Mouse (Mus musculus): ENCODE measurements at regions not wholly inside any gene's neighbourhood (a gene's known extent, or its start where the extent isn't known, plus 50 kb on each side); places are given as distances from the start of the nearest gene placed in this dataset.

DNA sequence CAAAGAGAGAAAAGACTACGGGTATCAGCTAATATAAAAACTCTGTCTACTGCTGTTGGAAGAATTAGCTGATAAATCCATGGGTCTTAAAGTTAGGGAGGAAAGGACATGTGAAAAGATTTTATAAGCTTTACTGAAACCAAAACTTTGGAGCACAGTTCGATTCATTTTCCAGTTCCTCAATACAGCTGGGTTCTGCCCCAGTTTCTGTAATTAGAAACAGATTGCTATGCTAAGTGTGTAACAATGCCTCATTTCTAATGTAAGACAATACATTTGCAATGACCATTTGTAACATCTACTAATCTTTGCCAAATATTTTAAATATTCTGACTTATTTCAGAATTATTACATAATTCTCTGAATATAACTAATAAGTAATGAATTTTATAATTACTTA, 255.4 kb downstream of the Usp25 start:
- H3ac ChIP-seq (ENCODE audit: control insufficient read depth, insufficient read length, low read depth) = no peak overlapping the region
- no peaks in the 10 kb centered on the region for H3K36me3 ChIP-seq (ENCODE audit: control insufficient read depth, insufficient read depth)
- no peaks in the 10 kb centered on the region for H3K27me3 ChIP-seq (ENCODE audit: control insufficient read depth, insufficient read depth, insufficient read length)
- no peaks in the 10 kb centered on the region for H3K79me2 ChIP-seq (ENCODE audit: control insufficient read depth, insufficient read depth)
- H3K79me3 ChIP-seq (ENCODE audit: low read depth) = no peaks in the 10 kb centered on the region
- H3K4me3 ChIP-seq (ENCODE audit: insufficient read depth, poor library complexity, severe bottlenecking) = no peak overlapping the region
- TF ChIP-seq MAX (IDR thresholded peaks at IDR 0.05) = no peak

DNA sequence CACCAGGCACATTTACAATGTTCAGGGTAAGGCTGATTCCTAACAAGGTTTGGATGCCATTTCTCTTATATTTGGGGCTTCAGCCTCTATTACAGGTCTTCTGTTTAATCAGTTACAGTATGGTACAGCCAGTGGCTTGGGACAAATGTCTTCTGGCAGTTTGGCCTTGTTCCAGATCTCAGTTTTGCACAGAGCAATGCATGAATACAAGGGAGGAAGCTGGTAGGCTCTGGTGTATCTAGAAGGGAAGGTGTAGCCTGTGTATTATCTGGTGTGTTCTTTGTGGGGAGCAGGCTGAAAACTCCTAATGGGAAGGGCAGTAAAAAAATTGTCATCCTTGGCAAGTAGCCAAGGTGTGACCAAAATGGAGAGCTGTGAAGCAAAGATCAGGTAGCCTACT, 254.2 kb downstream of the Usp25 start:
- no peaks in the 10 kb centered on the region for H3K27me3 ChIP-seq (ENCODE audit: control insufficient read depth, insufficient read depth, insufficient read length)
- H3K4me3 ChIP-seq (ENCODE audit: insufficient read depth, poor library complexity, severe bottlenecking) = no peak overlapping the region
- no peaks in the 10 kb centered on the region for H3K79me3 ChIP-seq (ENCODE audit: low read depth)
- no peaks in the 10 kb centered on the region for H3K36me3 ChIP-seq (ENCODE audit: control insufficient read depth, insufficient read depth)
- H3ac ChIP-seq (ENCODE audit: control insufficient read depth, insufficient read length, low read depth) = no peak overlapping the region
- TF ChIP-seq USF1 (IDR thresholded peaks at IDR 0.05; ENCODE audit: low read depth) (no peak), MAX (IDR thresholded peaks at IDR 0.05) (no peak), CEBPB (IDR thresholded peaks at IDR 0.05; ENCODE audit: low read depth) (no peak), MYOG (IDR thresholded peaks at IDR 0.05; ENCODE audit: control insufficient read depth, extremely low read depth, insufficient read length) (no peak)
- H3K79me2 ChIP-seq (ENCODE audit: control insufficient read depth, insufficient read depth) = no peaks in the 10 kb centered on the region

DNA sequence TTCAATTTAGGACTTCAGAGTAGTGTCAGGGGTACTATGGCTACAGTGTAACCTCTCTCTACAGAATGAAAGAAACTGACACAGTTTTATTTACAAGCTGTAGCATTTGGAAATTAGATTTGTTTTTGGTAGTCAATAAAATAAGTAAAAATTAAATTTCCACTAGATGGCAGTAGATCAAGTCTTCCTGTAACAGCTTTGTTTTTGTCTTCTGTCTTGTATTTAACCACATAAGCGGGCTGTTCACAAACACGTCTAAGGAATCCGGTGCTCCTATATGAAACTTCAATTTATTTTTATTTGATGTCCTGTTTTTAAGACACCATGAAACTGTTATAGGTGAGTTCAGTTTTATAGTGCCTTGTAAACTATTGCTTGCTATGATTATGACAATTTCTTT, 238.8 kb downstream of the Usp25 start:
- Histone ChIP-seq H3K79me3 (ENCODE audit: low read depth) (no peaks in the 10 kb centered on the region), H3K36me3 (ENCODE audit: control insufficient read depth, insufficient read depth) (no peaks in the 10 kb centered on the region), H3K4me3 (ENCODE audit: insufficient read depth, poor library complexity, severe bottlenecking) (no peak overlapping the region), H3ac (ENCODE audit: control insufficient read depth, insufficient read length, low read depth) (no peak overlapping the region), H3K79me2 (ENCODE audit: control insufficient read depth, insufficient read depth) (no peaks in the 10 kb centered on the region), H3K27me3 (ENCODE audit: control insufficient read depth, insufficient read depth, insufficient read length) (no peaks in the 10 kb centered on the region)
- TF ChIP-seq MAX (IDR thresholded peaks at IDR 0.05) (no peak), FOSL1 (IDR thresholded peaks at IDR 0.05; ENCODE audit: insufficient read depth, low read length, poor library complexity, severe bottlenecking) (no peak), USF1 (IDR thresholded peaks at IDR 0.05; ENCODE audit: low read depth) (no peak), MYOG (IDR thresholded peaks at IDR 0.05; ENCODE audit: control insufficient read depth, extremely low read depth, insufficient read length) (no peak), CTCF (IDR thresholded peaks at IDR 0.05; ENCODE audit: control insufficient read depth, insufficient read depth, insufficient read length) (no peak), CEBPB (IDR thresholded peaks at IDR 0.05; ENCODE audit: low read depth) (no peak), MYOD1 (IDR thresholded peaks at IDR 0.05; ENCODE audit: control insufficient read depth, insufficient read length, low read depth) (no peak)

DNA sequence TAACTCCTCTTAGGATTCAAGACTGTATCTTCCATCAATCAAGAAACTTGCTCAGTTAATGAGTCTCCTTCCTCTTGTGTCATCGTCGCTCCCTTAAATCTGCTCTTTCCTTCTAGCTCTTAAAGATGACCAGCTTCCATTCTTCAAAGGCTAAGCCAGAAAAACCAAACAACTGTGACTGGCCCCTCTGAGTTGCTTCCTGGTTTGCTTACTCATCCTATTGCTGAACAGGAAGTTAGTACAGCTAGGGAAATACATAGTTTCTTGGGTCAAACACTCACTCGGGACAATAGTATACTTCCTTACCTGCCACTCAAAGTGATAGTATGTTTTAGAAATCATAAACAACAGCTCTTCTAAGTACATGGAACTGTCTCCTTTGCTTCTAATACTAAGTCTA, 237.9 kb downstream of the Usp25 start:
- Histone ChIP-seq H3K27me3 (ENCODE audit: control insufficient read depth, insufficient read depth, insufficient read length) (no peaks in the 10 kb centered on the region), H3K36me3 (ENCODE audit: control insufficient read depth, insufficient read depth) (no peaks in the 10 kb centered on the region), H3K79me2 (ENCODE audit: control insufficient read depth, insufficient read depth) (no peaks in the 10 kb centered on the region), H3K4me3 (ENCODE audit: insufficient read depth, poor library complexity, severe bottlenecking) (no peak overlapping the region), H3K79me3 (ENCODE audit: low read depth) (no peaks in the 10 kb centered on the region), H3ac (ENCODE audit: control insufficient read depth, insufficient read length, low read depth) (no peak overlapping the region)
- TF ChIP-seq MAX (IDR thresholded peaks at IDR 0.05) (no peak), FOSL1 (IDR thresholded peaks at IDR 0.05; ENCODE audit: insufficient read depth, low read length, poor library complexity, severe bottlenecking) (no peak), CTCF (IDR thresholded peaks at IDR 0.05; ENCODE audit: control insufficient read depth, insufficient read depth, insufficient read length) (no peak), MYOD1 (IDR thresholded peaks at IDR 0.05; ENCODE audit: control insufficient read depth, insufficient read length, low read depth) (no peak), USF1 (IDR thresholded peaks at IDR 0.05; ENCODE audit: low read depth) (no peak), CEBPB (IDR thresholded peaks at IDR 0.05; ENCODE audit: low read depth) (no peak), MYOG (IDR thresholded peaks at IDR 0.05; ENCODE audit: control insufficient read depth, extremely low read depth, insufficient read length) (no peak)

DNA sequence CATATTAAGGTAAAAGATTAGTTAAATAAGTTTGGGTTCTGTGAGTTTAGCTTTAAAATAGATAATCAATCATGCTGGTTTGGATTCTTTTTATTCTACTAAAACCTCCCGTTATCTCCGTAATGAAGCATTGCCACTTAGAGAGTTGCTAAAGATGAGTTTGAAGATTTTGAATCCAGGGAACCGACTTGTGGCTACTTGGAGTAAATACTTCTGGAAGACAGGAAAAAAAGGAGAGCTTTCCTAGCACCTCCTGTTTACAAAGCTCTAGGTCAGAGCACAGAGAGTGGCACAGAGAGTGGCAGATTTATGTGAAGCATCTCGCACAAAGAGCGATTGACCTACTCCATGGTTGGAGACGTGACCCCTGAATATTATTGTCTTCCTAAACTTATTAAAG, 227.4 kb downstream of the Usp25 start:
- TF ChIP-seq FOSL1 (IDR thresholded peaks at IDR 0.05; ENCODE audit: insufficient read depth, low read length, poor library complexity, severe bottlenecking) (no peak), CTCF (IDR thresholded peaks at IDR 0.05; ENCODE audit: control insufficient read depth, insufficient read depth, insufficient read length) (no peak), MAX (IDR thresholded peaks at IDR 0.05) (no peak), MYOD1 (IDR thresholded peaks at IDR 0.05; ENCODE audit: control insufficient read depth, insufficient read length, low read depth) (no peak), MYOG (IDR thresholded peaks at IDR 0.05; ENCODE audit: control insufficient read depth, extremely low read depth, insufficient read length) (no peak), USF1 (IDR thresholded peaks at IDR 0.05; ENCODE audit: low read depth) (no peak), CEBPB (IDR thresholded peaks at IDR 0.05; ENCODE audit: low read depth) (no peak)
- no peak overlapping the region for H3ac ChIP-seq (ENCODE audit: control insufficient read depth, insufficient read length, low read depth)
- H3K36me3 ChIP-seq (ENCODE audit: control insufficient read depth, insufficient read depth) = no peaks in the 10 kb centered on the region
- H3K4me3 ChIP-seq (ENCODE audit: insufficient read depth, poor library complexity, severe bottlenecking) = no peak overlapping the region
- no peaks in the 10 kb centered on the region for H3K27me3 ChIP-seq (ENCODE audit: control insufficient read depth, insufficient read depth, insufficient read length)
- H3K79me2 ChIP-seq (ENCODE audit: control insufficient read depth, insufficient read depth) = no peaks in the 10 kb centered on the region
- no peaks in the 10 kb centered on the region for H3K79me3 ChIP-seq (ENCODE audit: low read depth)

DNA sequence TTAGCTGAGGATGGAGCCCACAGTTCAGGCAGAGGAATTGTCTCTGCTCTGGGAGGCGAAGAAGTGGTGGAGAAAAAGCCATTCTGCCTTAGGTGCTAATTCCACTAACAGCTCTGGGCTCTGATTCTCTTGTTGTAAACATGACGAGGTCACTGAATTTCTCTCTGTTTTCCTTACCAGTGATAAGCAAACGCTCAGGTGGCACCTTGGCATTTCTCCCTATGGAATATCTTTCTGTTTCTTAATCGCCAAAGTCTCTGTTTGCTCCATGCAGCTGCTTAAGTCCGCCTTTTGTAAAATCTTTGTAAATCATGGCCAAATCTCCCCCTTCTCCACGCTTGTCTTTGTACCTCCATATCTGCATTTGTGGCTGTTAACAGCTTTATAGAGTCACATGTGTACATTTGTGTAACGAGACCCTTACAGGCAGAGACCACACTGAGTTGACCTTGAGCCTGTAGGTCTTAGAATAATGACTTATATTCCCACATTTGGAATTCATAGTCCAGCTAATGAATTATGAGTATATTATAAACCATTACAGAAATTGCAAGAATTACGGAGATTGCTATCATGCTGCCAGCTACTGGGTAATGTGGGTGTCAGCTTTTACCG, 225.8 kb downstream of the Usp25 start:
- Histone ChIP-seq H3K4me3 (ENCODE audit: insufficient read depth, poor library complexity, severe bottlenecking) (no peak overlapping the region), H3K79me3 (ENCODE audit: low read depth) (no peaks in the 10 kb centered on the region), H3ac (ENCODE audit: control insufficient read depth, insufficient read length, low read depth) (no peak overlapping the region), H3K27me3 (ENCODE audit: control insufficient read depth, insufficient read depth, insufficient read length) (no peaks in the 10 kb centered on the region), H3K36me3 (ENCODE audit: control insufficient read depth, insufficient read depth) (no peaks in the 10 kb centered on the region), H3K79me2 (ENCODE audit: control insufficient read depth, insufficient read depth) (no peaks in the 10 kb centered on the region)
- no peak for TF ChIP-seq MYOG (IDR thresholded peaks at IDR 0.05; ENCODE audit: control insufficient read depth, extremely low read depth, insufficient read length)
- TF ChIP-seq USF1 (IDR thresholded peaks at IDR 0.05; ENCODE audit: low read depth) = no peak
- no peak for TF ChIP-seq MAX (IDR thresholded peaks at IDR 0.05)
- no peak for TF ChIP-seq CEBPB (IDR thresholded peaks at IDR 0.05; ENCODE audit: low read depth)
- TF ChIP-seq FOSL1 (IDR thresholded peaks at IDR 0.05; ENCODE audit: insufficient read depth, low read length, poor library complexity, severe bottlenecking) = no peak
- no peak for TF ChIP-seq MYOD1 (IDR thresholded peaks at IDR 0.05; ENCODE audit: control insufficient read depth, insufficient read length, low read depth)
- TF ChIP-seq CTCF (IDR thresholded peaks at IDR 0.05; ENCODE audit: control insufficient read depth, insufficient read depth, insufficient read length) = no peak
